Mouse (Mus musculus) thymus, adult 2 months (tissue): Measurements from ENCODE around the gene Pde4d. TPM values are rescaled to one million over a fixed set of nuclear protein-coding genes. Genes with fewer than 3 reads are reported as not detected.

Experiments used
- DNase-seq: peaks from one replicate; pipeline ENCODE4 v3.0.0; 2021
- H3K27ac ChIP-seq: fragments of 200-500 bp; 2 replicates; pipeline ENCODE4 v1.5.1; 2012; ENCODE audit warnings: low read length, control low read depth; ENCODE audit not compliant: control insufficient read depth, insufficient read depth
- H3K27me3 ChIP-seq: fragments of 200-500 bp; 2 replicates; pipeline ENCODE4 v1.6.1; 2012; ENCODE audit warnings: mild to moderate bottlenecking, low read length, moderate library complexity, mixed read lengths; ENCODE audit not compliant: control insufficient read depth, insufficient read depth
- H3K36me3 ChIP-seq: fragments of 200-500 bp; 2 replicates; pipeline ENCODE4 v1.6.1; 2012; ENCODE audit warnings: mild to moderate bottlenecking, low read length, moderate library complexity; ENCODE audit not compliant: control insufficient read depth, insufficient read depth
- H3K4me1 ChIP-seq: fragments of 200-500 bp; replicated peaks from 2 replicates; pipeline ENCODE4 v1.6.1; 2012; ENCODE audit warnings: low read length; ENCODE audit not compliant: control insufficient read depth, insufficient read depth
- H3K4me3 ChIP-seq: fragments of 200-500 bp; 2 replicates; pipeline ENCODE4 v1.5.1; 2012; ENCODE audit warnings: mild to moderate bottlenecking, low read length, control low read depth, moderate library complexity; ENCODE audit not compliant: control insufficient read depth, insufficient read depth
- CTCF ChIP-seq: fragments of 200-500 bp; IDR thresholded peaks from 2 replicates; pipeline ENCODE4 v1.5.1; 2012; ENCODE audit warnings: mild to moderate bottlenecking, control low read depth, low read length, moderate library complexity, borderline replicate concordance; ENCODE audit not compliant: control insufficient read depth, poor library complexity, insufficient read depth; ENCODE audit errors: extremely low read depth
- POLR2A ChIP-seq: fragments of 200-500 bp; IDR thresholded peaks from 2 replicates; pipeline ENCODE4 v1.6.1; 2012; ENCODE audit warnings: mild to moderate bottlenecking, low read length, control low read depth, moderate library complexity; ENCODE audit not compliant: control insufficient read depth, poor library complexity, insufficient read depth; ENCODE audit errors: extremely low read depth
- WGBS: fragments of 180-500 bp; shearing (Covaris S2); methylation state at CpG from one replicate; pipeline ENCODE4 v1.1.7; 2018; 5-methylcytosine and 5-hydroxymethylcytosine counted together
- polyA plus RNA-seq: library from polyadenylated mRNA; depleted of rRNA; stranded (reverse); fragments of >200 nt; gene quantifications from 2 replicates; pipeline ENCODE4 v1.2.3, GENCODE M21; 2012

The Pde4d gene
- polyA plus RNA-seq, 1 experiment = 35.2 TPM

GRCm38 (mm10) chr13:108839142-108839541, 389.4 kb downstream of the Pde4d start:
- no peaks in the 10 kb centered on the region for H3K27me3 ChIP-seq
- H3K27ac ChIP-seq = no peak overlapping the region
- no peaks in the 10 kb centered on the region for H3K36me3 ChIP-seq
- DNase-seq = no peak
- TF ChIP-seq POLR2A (no peak), CTCF (no peak)
- WGBS = 92% methylated on average over 7 of the region's 7 CpGs
- H3K4me1 ChIP-seq = no peaks in the 10 kb centered on the region
- H3K4me3 ChIP-seq = no peak overlapping the region

- WGBS = 24% methylated on average over 5 of the region's 5 CpGs
- Histone ChIP-seq H3K27me3 (no peaks in the 10 kb centered on the region), H3K4me3 (no peak overlapping the region), H3K4me1 (peaks cover 3% of the 10 kb centered on the region; the same call in 1 of the 2 replicates), H3K27ac (no peak overlapping the region), H3K36me3 (no peaks in the 10 kb centered on the region)
- DNase-seq = no peak
- no peak for TF ChIP-seq CTCF
- TF ChIP-seq POLR2A = no peak
These were observed 404.3 kb downstream of the Pde4d start for GRCm38 (mm10) chr13:108854090-108854489.

DNA sequence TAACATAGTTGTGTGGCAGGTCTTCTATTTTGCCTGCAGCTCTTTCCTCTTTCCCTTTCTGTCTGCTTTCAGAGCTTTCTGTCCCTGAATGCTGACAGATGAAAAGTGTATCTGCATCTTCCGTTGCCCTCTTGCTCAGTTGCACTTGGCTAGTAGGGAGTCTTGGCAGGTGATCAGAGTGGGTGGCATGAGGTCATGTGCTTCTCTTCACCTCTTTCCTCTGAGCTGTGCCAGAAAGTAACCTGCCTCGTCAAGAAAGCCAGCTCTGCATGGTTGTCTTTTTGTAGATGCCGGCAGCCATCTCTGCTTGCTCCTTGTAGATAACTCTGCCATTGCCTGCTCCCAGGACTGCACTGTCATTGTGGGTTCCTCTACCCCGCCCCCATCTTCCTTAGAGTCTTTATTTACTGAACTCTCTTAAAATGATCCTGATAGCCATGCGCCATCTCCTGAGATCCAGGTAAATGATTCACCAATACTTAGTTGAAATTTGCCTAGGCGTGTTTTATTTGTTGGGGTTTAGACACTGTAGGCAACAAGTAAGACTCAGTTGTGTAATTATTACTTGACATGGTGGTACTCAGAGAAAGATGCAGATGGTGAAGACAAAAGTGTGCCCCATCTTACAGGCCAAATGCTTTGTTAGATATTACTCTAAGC, 407.2 kb downstream of the Pde4d start:
- TF ChIP-seq CTCF (no peak), POLR2A (no peak)
- peaks cover 9% of the 10 kb centered on the region for H3K4me1 ChIP-seq
- 32% methylated on average over 6 of the region's 6 CpGs for WGBS
- no peaks in the 10 kb centered on the region for H3K36me3 ChIP-seq
- H3K27me3 ChIP-seq = no peaks in the 10 kb centered on the region
- no peak overlapping the region for H3K4me3 ChIP-seq
- DNase-seq = peak; percentile 13
- no peak overlapping the region for H3K27ac ChIP-seq

DNA sequence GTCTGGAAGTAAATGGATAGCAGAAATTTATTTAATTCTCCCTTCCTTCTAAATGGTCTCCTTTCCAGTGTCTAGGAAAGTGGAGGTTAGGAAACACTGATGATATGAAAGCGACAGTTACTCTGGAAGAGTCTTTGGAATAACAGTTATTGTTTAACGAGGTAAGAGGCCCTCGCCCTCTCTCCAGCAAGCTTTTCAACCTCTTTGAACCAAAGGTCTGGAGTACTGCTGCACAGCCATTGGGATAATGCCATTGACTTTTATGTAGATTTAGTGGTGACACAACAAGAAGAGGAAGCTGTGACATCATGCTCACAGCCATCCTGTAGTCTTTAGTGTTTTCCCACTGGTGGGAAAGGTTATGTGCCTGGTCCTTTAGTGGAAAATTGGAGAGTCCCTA, 409.6 kb downstream of the Pde4d start:
- H3K36me3 ChIP-seq = no peaks in the 10 kb centered on the region
- 95% methylated on average over 3 of the region's 3 CpGs for whole genome bisulfite sequencing
- H3K4me1 ChIP-seq = peaks cover 12% of the 10 kb centered on the region
- no peak overlapping the region for H3K27ac ChIP-seq
- no peak for TF ChIP-seq POLR2A
- TF ChIP-seq CTCF = no peak
- no peaks in the 10 kb centered on the region for H3K27me3 ChIP-seq
- no peak overlapping the region for H3K4me3 ChIP-seq
- no peak for DNase-seq

- TF ChIP-seq CTCF (no peak), POLR2A (no peak)
- 36% methylated on average over 7 of the region's 7 CpGs for WGBS
- H3K4me1 ChIP-seq = peaks cover 12% of the 10 kb centered on the region
- no peak overlapping the region for H3K27ac ChIP-seq
- no peak for DNase-seq
- H3K36me3 ChIP-seq = no peaks in the 10 kb centered on the region
- no peaks in the 10 kb centered on the region for H3K27me3 ChIP-seq
- H3K4me3 ChIP-seq = no peak overlapping the region
These were observed 411.0 kb downstream of the Pde4d start for GRCm38 (mm10) chr13:108860737-108861136.

DNA sequence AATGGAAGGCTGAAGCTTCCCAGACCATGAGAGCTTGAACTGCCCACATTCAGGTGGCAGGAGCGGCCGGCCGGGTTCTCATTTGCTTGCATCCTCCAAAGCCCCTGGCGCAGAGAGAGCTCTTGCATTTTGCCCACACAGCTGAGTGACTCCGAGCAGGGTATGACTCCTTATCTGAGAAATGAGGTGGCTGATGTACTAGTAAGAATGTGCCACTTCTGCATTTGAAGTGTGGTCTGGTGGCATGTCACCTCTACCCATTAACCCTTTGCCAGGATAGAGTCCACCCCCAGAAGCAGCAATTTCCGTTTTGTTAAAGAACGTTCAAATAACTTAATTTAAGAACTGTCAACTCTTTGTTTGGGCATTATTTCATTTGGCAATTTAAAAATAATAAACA, 412.0 kb downstream of the Pde4d start:
- H3K36me3 ChIP-seq = no peaks in the 10 kb centered on the region
- 23% methylated on average over 7 of the region's 7 CpGs for WGBS
- TF ChIP-seq CTCF (no peak), POLR2A (no peak)
- no peak overlapping the region for H3K4me3 ChIP-seq
- H3K4me1 ChIP-seq = peaks cover 12% of the 10 kb centered on the region
- no peak for DNase-seq
- no peaks in the 10 kb centered on the region for H3K27me3 ChIP-seq
- H3K27ac ChIP-seq = no peak overlapping the region

GRCm38 (mm10) chr13:108862173-108862572, 412.4 kb downstream of the Pde4d start:
- WGBS = 21% methylated on average over 5 of the region's 5 CpGs
- TF ChIP-seq CTCF (no peak), POLR2A (no peak)

More at GRCm38 (mm10) chr13:108862173-108862572, 412.4 kb downstream of the Pde4d start:
- no peak overlapping the region for H3K27ac ChIP-seq
- H3K4me1 ChIP-seq = peaks cover 9% of the 10 kb centered on the region
- no peak overlapping the region for H3K4me3 ChIP-seq
- DNase-seq = no peak
- H3K27me3 ChIP-seq = no peaks in the 10 kb centered on the region
- no peaks in the 10 kb centered on the region for H3K36me3 ChIP-seq
